Mouse (Mus musculus): ENCODE measurements around the gene Bbs2.

Bbs2 gene

DNA sequence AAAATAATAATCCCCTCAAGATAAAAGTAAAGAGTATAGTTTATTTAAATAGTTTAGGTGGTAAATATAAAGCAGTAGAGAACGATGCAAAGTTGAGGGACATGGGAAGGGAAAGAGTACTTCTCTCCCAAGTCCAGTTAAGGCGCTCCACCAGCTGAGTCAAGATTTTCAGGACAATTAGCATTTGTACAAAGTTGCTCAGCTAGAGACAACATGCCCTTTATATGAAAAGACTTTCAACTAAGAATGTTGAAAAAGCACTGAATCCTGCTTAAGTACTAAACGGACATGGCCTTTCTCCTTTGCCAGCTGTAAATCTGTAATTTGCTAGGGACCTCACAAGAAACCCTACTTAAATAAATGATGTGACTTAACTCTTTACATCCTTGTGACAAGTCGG lies 268 bp upstream of the Bbs2 start:
- DNase-seq (ENCODE audit: low spot score in 2 of 2) = no peak

DNA sequence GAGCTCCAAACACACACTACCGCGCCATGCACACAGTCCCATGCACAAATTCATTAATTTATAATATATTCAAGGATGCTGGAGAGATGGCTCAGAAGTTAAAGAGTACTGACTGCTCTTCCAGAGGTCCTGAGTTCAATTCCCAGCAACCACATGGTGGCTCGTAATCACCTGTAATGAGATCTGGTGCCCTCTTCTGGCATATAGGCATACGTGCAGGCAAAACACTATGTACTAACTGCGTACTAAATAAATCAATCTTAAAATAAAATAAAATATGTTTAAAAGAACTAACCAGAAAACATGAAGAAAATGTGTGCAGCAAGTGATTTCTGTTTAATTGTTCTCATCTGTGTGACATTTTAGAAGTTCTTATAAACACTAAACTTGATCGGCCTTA lies 4.4 kb downstream of the Bbs2 start:
- DNase-seq (ENCODE audit: low spot score in 2 of 2) = no peak

DNA sequence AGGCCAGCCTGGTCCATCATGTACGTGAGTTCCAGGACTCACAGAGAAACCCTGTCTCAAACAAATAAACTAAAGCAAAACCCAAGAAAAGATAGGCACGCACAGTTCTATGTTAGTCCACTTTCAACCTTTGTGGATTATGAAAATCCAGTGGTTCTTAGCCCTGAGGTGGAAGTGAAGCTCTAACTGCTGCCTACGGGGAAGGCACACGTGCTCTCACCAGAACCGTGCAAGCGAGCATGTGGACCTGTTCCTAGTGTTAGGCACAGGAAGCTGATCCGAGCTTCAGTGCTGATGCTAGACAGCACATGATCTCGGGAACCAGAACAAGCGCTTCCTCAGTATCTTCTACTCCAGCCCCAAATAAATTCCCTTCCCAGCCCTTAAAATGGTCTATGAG lies 5.9 kb downstream of the Bbs2 start:
- no peak for DNase-seq (ENCODE audit: low spot score in 2 of 2)

DNA sequence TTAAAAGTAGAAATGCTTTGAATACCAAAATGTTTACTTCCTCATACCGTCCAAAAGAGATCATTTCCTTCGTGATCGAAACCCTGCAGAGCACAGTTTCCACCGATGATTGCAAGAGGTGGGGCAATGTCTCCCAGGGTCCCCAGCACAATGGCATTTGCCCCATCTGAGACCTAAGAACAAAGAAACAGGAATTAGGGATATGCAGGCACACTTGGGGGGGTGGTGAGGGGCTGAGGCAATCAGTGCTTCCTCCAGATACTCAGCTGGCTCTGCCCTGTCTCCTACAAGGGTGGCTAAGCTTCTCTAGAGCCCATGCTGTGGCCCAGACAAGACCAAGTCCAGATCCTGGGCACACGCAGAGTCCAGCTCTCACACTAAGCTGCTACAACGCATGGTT lies 9.0 kb downstream of the Bbs2 start:
- no peak for DNase-seq (ENCODE audit: low spot score in 2 of 2)

DNA sequence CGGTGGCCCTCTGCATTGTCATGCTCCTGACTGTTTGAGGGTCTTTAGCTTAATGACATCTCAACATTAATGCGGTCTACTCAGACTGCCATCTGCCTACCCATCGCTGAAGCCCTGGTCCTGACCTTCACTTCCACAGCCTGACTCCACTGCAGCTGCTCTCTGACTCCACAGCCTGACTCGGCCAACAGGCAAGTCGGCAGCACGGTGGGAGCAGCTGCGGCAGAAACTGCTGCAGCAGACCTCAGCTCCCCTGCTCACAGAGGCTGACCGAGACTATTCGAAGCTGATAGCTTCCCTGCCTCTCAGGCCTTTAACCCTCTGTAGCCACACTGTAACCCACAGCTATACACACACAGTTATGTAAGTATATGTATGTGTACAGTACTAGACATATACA lies 10.8 kb downstream of the Bbs2 start:
- no peak for DNase-seq (ENCODE audit: low spot score in 2 of 2)

DNA sequence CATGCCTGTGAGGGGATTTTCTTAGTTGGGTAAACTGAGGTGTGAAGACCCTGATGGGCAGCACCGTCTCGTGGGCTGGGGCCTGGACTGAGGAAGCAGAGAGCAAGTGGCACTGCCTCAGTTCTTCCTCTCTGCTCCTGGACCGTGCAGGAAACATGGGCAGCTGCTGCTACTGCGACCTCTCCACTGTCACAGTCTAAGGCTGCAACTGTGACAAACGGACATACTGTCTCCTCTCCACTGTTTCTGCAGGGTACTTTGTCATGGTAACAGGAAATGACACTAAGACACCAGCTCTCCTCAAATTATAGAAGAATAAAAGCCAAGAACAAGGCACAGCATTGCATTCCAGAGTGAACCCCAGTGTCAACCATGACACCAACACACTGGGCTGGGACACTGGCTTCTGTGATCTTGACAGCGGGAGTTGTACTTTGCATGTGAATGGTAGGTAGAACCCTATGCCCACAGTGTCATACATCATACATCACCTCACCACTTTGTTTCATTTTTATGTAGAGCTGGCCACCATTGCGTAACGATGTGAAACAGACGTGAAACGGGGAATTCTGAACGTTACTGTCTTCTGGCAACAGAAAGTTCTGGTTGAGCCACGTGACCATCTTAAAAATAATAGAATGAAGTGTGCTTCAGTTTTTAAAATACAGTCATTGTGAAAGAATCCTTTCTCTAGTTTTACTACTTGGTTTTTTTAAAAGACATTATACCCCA lies 22.1 kb downstream of the Bbs2 start:
- DNase-seq (ENCODE audit: low spot score in 2 of 2) = no peak

DNA sequence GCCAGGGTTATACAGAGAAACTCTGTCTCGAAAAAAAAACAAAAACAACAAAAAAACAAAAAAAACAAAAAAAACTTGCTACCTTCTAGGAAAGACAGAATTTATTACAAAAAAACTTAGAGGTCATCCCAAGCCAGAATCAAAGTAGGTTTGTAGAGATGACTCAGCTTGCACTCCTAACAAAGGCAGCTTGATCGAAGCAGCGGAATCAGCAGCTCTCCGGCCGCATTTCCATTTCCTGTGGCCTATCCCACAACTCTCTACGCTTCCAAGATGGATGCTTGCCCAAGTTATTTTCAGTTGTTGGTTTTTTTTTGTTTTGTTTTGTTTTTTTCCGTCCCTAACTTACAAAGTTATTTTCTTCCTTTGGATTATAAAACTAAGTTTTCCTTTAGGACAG lies 29.9 kb downstream of the Bbs2 start:
- DNase-seq (ENCODE audit: low spot score in 2 of 2) = no peak

DNA sequence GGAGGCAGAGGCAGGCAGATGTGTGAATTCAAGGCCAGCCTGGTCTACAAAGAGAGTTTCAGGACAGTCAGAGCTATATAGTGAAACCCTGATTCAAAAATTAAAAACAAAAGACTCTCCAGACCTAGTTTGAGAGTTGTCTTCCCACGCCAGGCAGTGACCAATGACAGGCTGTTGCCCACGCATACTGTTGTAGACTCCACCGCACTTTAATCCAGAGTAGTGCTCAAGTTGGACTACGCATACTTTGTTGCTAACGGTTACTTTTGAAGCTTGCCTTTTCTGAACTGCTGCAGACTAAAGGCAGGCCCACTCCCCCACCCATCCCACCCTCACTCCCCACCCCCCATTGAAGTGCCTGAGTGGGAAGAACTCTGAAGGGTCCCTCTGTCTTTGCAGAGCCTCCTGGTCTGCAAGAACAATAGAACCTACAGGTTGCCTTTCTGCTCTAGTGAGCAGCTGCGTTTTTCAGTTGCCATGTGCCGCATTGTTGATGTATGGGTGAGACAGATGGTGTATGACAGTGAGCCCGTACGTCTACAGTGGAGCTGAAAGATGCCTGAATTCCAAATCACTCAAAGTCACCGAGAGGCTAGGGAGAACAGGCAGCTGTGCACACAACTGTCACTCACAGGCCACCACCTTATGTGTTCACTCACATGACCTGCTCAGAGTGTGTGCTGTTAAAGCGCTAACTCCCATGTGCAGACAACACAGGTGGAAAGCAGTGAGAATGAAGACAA lies 32.4 kb downstream of the Bbs2 start:
- DNase-seq (ENCODE audit: low spot score in 2 of 2) = no peak

DNA sequence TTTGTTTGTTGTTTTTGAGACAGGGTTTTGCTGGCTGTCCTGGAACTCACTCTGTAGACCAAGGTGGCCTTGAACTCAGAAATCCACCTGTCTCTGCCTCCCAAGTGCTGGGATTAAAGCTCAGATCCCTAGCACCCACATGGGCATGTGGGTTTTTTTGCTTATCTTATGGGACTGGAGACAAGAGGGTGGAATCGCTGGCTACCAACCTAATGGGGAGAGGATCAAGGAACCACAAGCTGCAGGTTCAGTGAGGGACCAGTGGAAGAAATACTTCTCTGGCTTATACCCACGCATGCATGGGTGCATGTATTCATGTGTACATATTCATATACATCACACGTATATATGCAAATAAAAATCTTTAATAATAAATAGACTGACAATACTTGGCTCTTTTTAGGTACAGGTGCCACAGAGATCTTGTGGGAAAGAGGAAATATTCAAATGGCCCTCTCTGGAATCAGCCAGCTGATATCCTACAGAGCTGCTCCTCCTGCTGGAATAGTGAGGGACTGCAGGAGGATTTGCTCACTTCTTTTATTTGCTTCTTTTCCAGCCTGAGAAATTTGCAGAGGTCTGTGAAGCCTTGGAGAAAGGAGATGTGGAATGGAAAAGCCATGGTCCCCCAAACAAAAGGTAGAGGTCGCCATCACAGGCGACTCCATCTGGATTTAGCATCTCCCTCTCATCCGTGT lies 41.4 kb downstream of the Bbs2 start:
- DNase-seq (ENCODE audit: low spot score in 2 of 2) = peak in 1 of 2 experiments; percentile 54

DNA sequence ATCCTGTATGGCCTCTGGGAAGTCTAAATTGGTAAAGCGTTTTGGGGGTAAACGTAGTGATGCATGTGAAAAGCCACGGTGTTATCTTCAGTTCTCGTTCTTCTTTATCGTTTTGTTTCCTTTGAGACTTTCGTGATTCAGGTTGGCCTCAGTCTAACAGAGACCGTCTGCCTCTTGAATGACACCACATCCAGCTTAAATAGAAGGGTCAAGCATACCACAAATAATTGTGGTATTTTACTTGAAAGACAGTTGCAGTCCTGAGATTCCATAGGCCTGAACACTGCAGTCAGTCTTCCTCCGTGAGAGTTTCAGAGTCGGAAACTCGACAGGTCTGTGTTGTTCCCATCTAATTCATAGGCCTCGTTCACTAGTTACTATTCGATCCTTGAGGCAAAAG lies 46.0 kb downstream of the Bbs2 start:
- DNase-seq (ENCODE audit: low spot score in 2 of 2) = no peak

DNA sequence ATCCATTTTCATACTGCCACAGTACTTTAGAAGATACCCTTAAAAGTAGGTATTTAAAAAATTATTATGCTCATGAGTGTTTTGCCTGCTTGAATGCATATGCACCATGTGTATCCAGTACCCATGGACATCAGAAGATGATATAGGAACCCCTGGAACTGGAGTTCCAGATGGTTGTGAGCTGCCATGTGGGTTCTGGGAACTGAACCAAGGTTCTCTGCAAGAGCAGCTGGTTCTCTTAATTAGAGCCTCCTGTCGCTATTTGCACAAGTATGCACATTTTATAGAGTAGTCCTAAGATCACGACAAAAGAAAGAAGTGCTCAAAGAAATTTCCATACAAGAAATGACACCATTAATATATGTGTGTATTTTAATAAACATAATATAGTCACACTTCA lies 50.9 kb downstream of the Bbs2 start:
- DNase-seq (ENCODE audit: low spot score in 2 of 2) = no peak

DNA sequence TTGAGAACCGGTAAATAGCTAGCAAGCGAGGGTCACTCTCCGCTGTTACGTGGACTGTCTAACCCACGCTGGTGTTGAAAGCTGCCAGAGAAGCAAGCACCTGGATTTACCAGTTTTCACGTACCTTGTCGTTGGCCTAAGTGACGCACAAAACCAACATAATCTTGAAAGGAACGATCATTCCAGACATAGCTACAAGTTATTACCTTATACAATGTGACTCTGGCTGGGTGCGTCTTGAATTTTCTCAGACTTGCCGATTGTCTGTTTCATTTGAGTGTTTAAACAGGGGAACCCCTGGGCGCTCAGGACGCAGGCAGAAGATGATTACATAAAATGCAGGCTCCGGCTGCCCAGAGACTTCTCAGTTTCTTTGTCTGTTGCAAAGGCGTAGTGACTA lies 60.9 kb downstream of the Bbs2 start:
- peak in 1 of 2 experiments; percentile 7 for DNase-seq (ENCODE audit: low spot score in 2 of 2)

DNA sequence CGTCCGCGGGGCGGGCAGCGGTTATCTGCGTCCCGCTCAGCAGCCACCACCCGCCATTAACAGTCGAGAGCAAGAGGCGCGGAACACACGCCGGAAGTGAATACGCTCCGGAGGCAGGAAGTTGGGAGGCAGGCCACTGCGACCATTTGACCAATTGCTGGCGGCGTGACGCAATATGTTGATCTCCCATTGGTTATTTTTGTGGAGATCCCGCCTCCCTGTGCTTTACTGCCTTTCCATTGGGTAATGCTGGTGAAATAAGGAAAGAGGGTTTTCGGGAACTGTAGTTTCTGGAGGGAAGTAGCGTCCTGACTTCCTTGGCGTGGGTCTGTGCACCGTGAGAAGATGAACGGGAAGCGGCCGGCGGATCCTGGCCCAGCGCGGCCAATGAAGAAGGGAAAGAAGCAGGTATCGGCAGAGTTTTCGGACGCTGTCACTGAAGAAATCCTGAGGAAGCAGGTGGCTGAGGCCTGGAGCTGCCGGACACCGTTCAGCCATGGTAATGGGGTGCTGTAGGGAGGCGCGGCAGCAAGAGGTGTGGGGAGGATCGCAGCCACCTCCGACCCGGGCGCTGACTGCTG lies 61.7 kb downstream of the Bbs2 start, which contains the start of the genes Nudt21 and Ogfod1:
Gene Nudt21, minus strand, starts transcription at position 88 of the 581 bp plus-strand sequence.
Gene Ogfod1, plus strand, starts transcription at position 255 of the 581 bp plus-strand sequence.
- peak; percentile 77 to 93 for DNase-seq (ENCODE audit: low spot score in 2 of 2)

DNA sequence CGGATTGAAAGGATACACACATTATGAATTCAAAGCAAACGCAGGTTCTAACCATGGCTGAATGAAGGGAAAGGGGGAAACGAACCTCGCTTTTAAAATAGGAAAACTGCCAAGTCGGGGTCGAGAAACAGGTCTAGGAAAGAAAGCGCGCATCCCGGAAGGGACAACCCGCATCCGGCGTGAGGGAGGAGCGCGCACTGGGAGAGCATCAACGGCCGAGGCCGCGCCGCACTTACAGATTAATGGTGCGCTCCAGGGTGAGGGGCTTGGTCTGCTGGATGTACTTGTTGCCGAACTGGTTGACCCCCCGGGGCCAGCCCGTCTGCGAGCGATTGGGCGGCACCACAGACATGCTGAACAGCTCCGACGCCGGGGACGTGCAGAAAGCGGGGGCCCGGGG lies 62.2 kb downstream of the Bbs2 start:
- peak; percentile 30 to 36 for DNase-seq (ENCODE audit: low spot score in 2 of 2)

DNA sequence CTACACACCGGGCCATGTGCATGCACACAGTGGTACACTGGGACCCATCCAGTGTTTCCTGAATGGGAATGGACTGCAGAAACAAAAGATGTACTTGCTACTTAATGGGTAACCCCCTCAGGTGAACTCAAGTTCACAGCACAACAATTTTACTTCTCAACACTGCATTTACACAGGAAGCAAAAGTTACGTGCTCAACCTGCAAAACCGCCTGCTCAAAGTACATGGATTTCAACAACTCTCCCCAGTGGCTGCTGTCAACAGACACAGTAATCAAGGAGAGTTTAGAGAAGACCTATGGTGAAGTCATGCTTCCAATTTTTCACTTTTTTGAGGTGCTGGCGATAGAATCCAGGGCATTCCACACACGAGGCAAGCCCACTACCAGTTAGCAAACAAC lies 63.5 kb downstream of the Bbs2 start:
- no peak for DNase-seq (ENCODE audit: low spot score in 2 of 2)

DNA sequence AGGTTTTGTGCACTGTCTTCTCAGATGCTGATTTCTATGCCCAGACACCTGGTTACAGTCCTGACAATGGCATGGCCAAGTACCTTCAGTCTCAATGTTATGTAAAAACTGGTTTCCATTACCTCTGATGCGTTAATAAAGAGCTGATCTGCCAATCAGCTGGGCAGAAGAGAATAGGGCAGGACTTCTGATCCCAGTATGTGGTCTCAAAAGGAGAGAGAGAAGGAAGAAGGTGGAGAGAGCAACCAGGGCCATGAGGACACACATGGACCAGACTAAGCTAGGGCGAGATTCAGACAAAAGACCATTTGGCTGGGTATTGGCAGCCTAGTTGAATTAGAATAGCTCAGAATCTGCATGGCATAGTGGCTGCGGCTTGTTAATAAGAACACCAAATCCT lies 65.1 kb downstream of the Bbs2 start:
- DNase-seq (ENCODE audit: low spot score in 2 of 2) = no peak

DNA sequence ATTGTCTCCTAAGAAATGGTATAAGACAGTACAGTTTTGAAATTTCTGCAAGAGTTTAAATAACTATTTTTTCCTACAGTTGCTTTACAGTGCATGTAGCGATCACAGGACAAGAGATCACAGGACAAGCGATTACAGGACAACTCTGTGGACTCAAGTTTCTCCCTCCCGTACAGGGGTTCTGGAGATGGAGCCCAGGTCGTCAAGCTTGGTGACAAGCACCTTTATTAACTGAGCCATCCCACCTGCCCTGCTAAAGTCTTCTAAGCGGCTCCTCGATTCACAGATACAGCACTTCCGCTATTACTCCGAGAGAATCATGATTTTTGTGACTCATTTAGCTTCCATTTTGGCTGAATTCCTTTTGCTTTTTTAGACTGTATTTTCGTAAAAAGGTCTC lies 69.0 kb downstream of the Bbs2 start:
- no peak for DNase-seq (ENCODE audit: low spot score in 2 of 2)

DNA sequence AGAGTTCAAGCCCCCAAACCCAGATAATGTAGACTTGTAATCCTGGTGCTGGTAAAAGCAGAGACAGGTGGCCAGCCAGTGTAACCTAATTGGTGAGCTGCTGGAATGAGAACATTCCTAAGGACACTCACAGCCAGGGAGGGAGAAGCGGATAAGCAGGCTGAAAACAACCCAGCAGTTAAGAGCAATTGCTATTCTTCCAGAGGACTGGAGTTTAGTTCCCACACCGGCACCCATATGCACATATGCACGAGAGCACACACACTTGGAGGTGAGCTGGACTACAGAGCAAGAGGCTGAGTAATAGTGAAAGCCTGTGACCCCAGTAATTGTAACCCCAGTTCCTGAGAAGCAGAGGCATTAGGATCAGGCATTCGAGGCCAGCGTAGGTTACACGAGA lies 74.8 kb downstream of the Bbs2 start:
- no peak for DNase-seq (ENCODE audit: low spot score in 2 of 2)
